Mouse (Mus musculus): Measurements from ENCODE around the gene Gm49510. TPM values are rescaled to one million over a fixed set of nuclear protein-coding genes. Genes with fewer than 3 reads are reported as not detected.

Gm49510 gene
- polyA plus RNA-seq (2016; fragmentation: Nextera tagmentation; extraction: Ambion mirVana), result 0.28 and 0.32 TPM in 2 replicates

DNA sequence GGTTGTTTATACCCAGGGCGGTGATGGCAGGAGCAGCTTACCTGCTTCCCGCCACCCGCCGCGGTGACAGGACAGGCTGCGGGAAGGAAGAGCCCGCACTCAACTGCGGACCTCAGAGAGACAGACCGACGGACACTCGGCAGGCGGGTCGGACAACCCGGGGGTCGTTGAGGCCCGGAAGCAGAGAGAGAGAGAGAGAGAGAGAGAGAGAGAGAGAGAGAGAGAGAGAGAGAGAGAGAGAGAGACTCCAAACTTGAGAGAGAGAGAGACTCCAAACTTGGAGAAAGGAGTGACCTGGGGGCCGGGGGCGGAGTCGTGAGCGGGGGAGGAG, at the start of gene Gm49510:
TSS of gene Gm49510 (plus strand) at position 259 of the 331 bp plus-strand sequence.
- ATAC-seq (ENCODE audit: low FRiP score, low read depth), result no peak
- no peaks in the 10 kb centered on the region for H3K9me3 ChIP-seq
- peak within 1 kb of the TSS; percentile 62 for H3K9ac ChIP-seq
- H3K4me3 ChIP-seq, result peak within 1 kb of the TSS; percentile 51
- H3K4me2 ChIP-seq (replicated peaks), result peak within 1 kb of the TSS; percentile 94
- peaks cover 28% of the 10 kb centered on the region; the same call in 1 of the 2 replicates for H3K4me1 ChIP-seq
- H3K36me3 ChIP-seq, result peaks cover 2% of the 10 kb centered on the region; the same call in 1 of the 2 replicates
- 2% methylated on average over 20 of the region's 20 CpGs for WGBS
- H3K27me3 ChIP-seq (replicated peaks), result peaks cover 22% of the 10 kb centered on the region
- no peak within 1 kb of the TSS for H3K27ac ChIP-seq

DNA sequence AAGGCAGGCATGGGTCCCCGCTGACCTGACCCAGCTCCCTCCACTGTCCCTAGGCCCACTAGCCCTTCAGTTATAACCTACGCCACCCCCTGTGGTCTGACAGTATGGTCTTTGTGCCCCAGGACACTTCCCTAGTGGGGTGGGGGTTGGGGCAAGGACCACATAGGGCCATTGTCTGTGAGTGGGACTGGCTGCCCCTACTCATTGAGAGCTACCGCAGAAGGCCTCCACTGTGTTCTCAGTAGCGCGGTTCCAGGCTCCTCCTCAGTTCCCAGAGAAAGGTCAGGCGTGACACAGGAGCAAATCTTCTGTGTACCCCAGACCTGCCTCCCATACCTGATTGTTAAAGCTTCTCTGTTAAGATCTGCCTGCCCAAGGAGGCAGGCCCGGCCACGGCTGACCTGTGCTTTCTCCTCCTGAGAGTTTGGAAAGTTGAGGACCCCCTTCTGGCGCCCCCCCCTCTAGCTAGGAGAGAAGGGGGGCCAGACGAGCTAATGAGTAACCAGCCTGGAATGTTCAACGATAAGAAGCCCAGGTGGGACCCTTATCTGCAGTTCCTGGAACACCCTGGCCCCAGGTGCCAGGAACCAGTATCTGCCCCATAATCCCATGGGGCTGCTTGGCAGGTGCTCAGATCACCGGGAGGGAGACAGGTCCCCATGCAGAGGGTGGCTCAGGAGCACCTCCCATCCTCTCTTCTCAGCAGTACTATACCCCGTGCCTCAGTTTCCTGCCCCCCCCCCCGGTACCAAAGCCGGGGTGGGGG, 49.2 kb upstream of the Gm49510 start:
- ATAC-seq (ENCODE audit: low FRiP score, low read depth), result no peak
- 67% methylated on average over 15 of the region's 15 CpGs for WGBS
- Histone ChIP-seq H3K4me1 (peaks cover 11% of the 10 kb centered on the region; the same call in 1 of the 2 replicates), H3K9me3 (no peaks in the 10 kb centered on the region), H3K4me3 (no peak overlapping the region), H3K9ac (no peak overlapping the region), H3K27ac (no peak overlapping the region), H3K4me2 (replicated peaks) (no peak overlapping the region), H3K36me3 (no peaks in the 10 kb centered on the region), H3K27me3 (replicated peaks) (peaks cover 10% of the 10 kb centered on the region; the same call in 1 of the 2 replicates)

GRCm38 (mm10) chr15:78850944-78851343, 48.5 kb upstream of the Gm49510 start:
- no peak overlapping the region for H3K4me3 ChIP-seq
- H3K27ac ChIP-seq, result no peak overlapping the region
- no peak overlapping the region for H3K4me2 ChIP-seq (replicated peaks)
- no peaks in the 10 kb centered on the region for H3K9me3 ChIP-seq
- 75% methylated on average over 6 of the region's 6 CpGs for WGBS
- H3K9ac ChIP-seq, result no peak overlapping the region
- no peaks in the 10 kb centered on the region for H3K36me3 ChIP-seq
- H3K27me3 ChIP-seq (replicated peaks), result peaks cover 10% of the 10 kb centered on the region; the same call in 1 of the 2 replicates
- no peak for ATAC-seq (ENCODE audit: low FRiP score, low read depth)
- peaks cover 6% of the 10 kb centered on the region; the same call in 1 of the 2 replicates for H3K4me1 ChIP-seq

DNA sequence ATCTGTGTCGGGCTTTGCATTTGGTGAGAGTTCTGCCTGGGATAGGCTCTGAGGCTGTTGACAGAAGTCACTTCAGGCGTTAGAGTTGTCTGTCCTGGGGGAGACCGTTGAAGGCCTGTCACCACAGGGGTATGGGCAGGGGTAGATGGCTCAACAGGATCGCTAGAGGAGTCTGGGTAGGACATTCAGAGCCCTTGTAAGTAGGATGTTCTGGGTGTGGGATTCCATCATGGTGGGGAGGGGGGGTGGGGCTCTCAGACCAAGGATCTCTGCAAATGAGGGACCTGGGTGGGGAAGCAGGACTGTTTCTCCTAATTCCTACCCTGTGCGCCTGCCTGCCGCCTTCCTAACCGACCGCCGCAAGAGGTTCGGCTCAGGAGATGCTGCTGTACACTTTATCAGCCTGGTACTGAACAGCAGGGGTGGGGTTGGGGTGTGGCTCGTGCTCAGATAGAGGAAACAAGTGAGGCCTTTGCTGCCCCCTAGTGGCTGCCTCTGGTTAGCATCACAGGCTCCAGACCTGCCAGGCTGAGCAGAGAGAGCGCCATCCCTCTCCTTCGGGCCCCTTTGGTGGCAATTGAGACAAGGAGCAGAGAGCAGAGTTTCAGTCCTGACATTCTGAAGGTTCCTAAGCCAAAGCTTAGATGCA, 47.8 kb upstream of the Gm49510 start:
- no peaks in the 10 kb centered on the region for H3K9me3 ChIP-seq
- peak; percentile 57; the same call in 1 of the 2 replicates for ATAC-seq (ENCODE audit: low FRiP score, low read depth)
- H3K4me3 ChIP-seq, result no peak overlapping the region
- no peaks in the 10 kb centered on the region for H3K36me3 ChIP-seq
- H3K4me2 ChIP-seq (replicated peaks), result peak overlapping the region; percentile 40
- 15% methylated on average over 13 of the region's 13 CpGs for WGBS
- no peak overlapping the region for H3K27ac ChIP-seq
- no peak overlapping the region for H3K9ac ChIP-seq
- peaks cover 10% of the 10 kb centered on the region; the same call in 1 of the 2 replicates for H3K27me3 ChIP-seq (replicated peaks)
- H3K4me1 ChIP-seq, result peaks cover 6% of the 10 kb centered on the region; the same call in 1 of the 2 replicates

- Histone ChIP-seq H3K27me3 (replicated peaks) (no peaks in the 10 kb centered on the region), H3K4me2 (replicated peaks) (no peak within 1 kb of the TSS), H3K27ac (no peak within 1 kb of the TSS), H3K4me1 (peaks cover 6% of the 10 kb centered on the region; the same call in 1 of the 2 replicates), H3K36me3 (no peaks in the 10 kb centered on the region), H3K9ac (no peak within 1 kb of the TSS), H3K9me3 (no peaks in the 10 kb centered on the region), H3K4me3 (no peak within 1 kb of the TSS)
- WGBS, result 74% methylated on average over 8 of the region's 8 CpGs
- ATAC-seq (ENCODE audit: low FRiP score, low read depth), result no peak
Observed at GRCm38 (mm10) chr15:78855303-78855965, 44.0 kb upstream of the Gm49510 start, which contains the start of gene Lgals2. Gene Lgals2, minus strand, starts transcription at chr15:78855529.

GRCm38 (mm10) chr15:78857009-78857408, 42.5 kb upstream of the Gm49510 start:
- Histone ChIP-seq H3K36me3 (no peaks in the 10 kb centered on the region), H3K9me3 (no peaks in the 10 kb centered on the region), H3K4me2 (replicated peaks) (no peak overlapping the region), H3K27me3 (replicated peaks) (no peaks in the 10 kb centered on the region), H3K9ac (no peak overlapping the region), H3K4me1 (no peaks in the 10 kb centered on the region), H3K4me3 (no peak overlapping the region), H3K27ac (no peak overlapping the region)
- WGBS, result 84% methylated on average over 7 of the region's 7 CpGs
- no peak for ATAC-seq (ENCODE audit: low FRiP score, low read depth)

DNA sequence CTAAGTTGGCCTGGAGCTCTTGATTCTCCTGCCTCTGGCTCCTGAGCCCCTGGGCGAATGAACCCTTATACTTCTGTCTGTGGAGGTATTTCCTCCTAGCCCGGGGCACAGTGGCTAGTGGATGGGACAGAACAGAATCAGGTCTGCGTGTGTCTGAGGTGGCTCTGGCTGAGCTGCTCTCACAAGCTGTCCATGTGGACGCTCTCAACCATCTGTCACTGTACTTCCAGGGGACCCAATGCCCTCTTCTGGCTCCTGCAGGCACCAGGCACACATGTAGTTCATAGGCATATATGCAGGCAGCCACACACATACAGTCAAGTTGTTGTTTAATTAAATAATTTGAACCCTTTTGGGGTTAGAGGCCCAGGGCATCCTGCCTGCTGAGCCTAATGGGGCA, 40.2 kb upstream of the Gm49510 start:
- WGBS, result 82% methylated on average over 4 of the region's 4 CpGs
- Histone ChIP-seq H3K4me3 (no peak overlapping the region), H3K9me3 (no peaks in the 10 kb centered on the region), H3K4me2 (replicated peaks) (no peak overlapping the region), H3K36me3 (no peaks in the 10 kb centered on the region), H3K27ac (no peak overlapping the region), H3K27me3 (replicated peaks) (no peaks in the 10 kb centered on the region), H3K4me1 (no peaks in the 10 kb centered on the region), H3K9ac (no peak overlapping the region)
- ATAC-seq (ENCODE audit: low FRiP score, low read depth), result no peak

GRCm38 (mm10) chr15:78859714-78860113, 39.8 kb upstream of the Gm49510 start:
- ATAC-seq (ENCODE audit: low FRiP score, low read depth), result no peak
- Histone ChIP-seq H3K4me1 (no peaks in the 10 kb centered on the region), H3K27me3 (replicated peaks) (no peaks in the 10 kb centered on the region), H3K4me2 (replicated peaks) (no peak overlapping the region), H3K9ac (no peak overlapping the region), H3K9me3 (no peaks in the 10 kb centered on the region), H3K36me3 (no peaks in the 10 kb centered on the region), H3K4me3 (no peak overlapping the region), H3K27ac (no peak overlapping the region)
- WGBS, result 81% methylated on average over 6 of the region's 6 CpGs

DNA sequence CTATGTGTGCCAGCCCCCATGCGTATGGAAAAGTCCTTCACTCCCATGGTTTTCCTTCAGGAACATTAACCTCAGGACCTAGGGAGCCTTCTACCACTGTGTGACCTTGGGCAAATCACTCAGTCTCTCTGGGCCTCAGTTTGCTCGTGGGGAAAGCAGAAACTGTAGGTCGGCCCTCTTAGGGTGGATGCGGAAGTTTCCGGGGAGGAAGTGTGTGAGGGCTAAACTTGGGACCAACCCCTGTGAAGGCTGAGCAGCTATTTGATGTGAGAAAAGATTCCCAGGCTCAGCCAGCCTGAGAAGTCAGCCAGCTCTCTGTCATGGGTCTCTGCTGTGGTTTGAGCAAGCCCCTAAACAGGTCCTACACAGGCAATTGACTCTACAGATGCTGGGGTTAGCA, 37.2 kb upstream of the Gm49510 start:
- no peaks in the 10 kb centered on the region for H3K27me3 ChIP-seq (replicated peaks)
- H3K36me3 ChIP-seq, result no peaks in the 10 kb centered on the region
- 93% methylated on average over 5 of the region's 5 CpGs for WGBS
- H3K27ac ChIP-seq, result no peak overlapping the region
- no peak for ATAC-seq (ENCODE audit: low FRiP score, low read depth)
- no peak overlapping the region for H3K9ac ChIP-seq
- no peaks in the 10 kb centered on the region for H3K9me3 ChIP-seq
- H3K4me2 ChIP-seq (replicated peaks), result no peak overlapping the region
- H3K4me1 ChIP-seq, result no peaks in the 10 kb centered on the region
- H3K4me3 ChIP-seq, result no peak overlapping the region

DNA sequence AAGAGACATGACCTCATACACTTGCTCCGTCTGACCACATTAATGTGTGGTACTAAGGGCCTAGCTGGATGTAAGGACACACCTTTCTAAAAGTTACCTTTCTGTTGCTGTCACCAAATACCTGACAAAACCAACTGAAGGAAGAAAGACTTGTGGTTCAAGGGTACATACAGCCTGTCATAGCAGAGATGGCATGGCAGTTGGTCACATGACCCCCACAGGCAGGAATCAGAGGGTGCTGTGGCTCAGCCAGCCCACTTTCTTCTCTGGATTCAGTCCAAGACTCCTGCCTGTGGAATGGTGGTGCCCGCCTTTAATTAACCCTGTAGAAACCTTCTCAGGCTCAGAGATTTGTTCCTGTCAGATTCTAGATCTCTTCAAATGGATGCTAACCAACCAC, 36.3 kb upstream of the Gm49510 start:
- Histone ChIP-seq H3K9me3 (no peaks in the 10 kb centered on the region), H3K27ac (no peak overlapping the region), H3K27me3 (replicated peaks) (no peaks in the 10 kb centered on the region), H3K4me1 (no peaks in the 10 kb centered on the region), H3K4me3 (no peak overlapping the region), H3K4me2 (replicated peaks) (no peak overlapping the region), H3K9ac (no peak overlapping the region), H3K36me3 (no peaks in the 10 kb centered on the region)
- WGBS, result 84% methylated on average over 2 of the region's 2 CpGs
- no peak for ATAC-seq (ENCODE audit: low FRiP score, low read depth)

DNA sequence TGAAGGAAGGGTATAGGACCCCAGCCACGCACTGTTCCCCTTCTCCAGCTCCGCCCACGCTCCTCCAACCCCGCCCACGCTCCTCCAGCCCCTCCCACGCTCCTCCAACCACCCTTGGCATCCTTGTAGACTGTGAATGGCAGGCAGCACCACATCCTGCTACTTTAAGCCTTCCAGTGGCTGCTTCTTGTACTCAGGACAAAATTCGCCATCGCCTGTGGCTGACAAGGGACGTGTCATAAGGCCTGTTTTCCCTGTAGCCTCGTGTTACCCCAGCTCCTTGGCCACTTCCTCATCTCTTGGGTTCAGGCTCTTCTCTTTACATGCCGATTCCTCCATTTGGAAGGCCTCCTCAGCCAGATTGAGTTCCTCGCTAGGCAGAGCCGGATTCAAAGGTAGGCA, 35.6 kb upstream of the Gm49510 start:
- Histone ChIP-seq H3K27ac (no peak overlapping the region), H3K4me2 (replicated peaks) (no peak overlapping the region)
- ATAC-seq (ENCODE audit: low FRiP score, low read depth), result no peak

DNA sequence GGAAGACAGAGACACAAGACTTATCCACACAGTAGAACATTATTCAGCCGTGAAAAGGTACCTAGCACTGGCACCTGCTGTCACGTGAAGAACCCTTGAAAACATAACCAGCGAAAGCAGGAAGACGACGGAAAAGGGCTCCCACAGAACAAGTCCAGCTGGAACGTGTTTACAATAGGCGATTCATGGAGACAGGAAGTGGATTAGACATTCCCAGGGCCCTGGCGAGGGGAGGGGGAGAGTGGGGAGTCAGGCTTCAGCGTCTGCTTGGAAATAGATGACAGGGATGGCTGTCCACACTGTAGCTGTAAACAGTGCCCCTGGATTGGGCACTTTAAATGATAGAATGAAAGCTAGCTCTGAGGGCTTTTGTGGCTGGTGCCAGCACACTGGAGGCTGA, 31.1 kb upstream of the Gm49510 start:
- H3K9me3 ChIP-seq, result no peaks in the 10 kb centered on the region
- H3K36me3 ChIP-seq, result no peaks in the 10 kb centered on the region
- no peak overlapping the region for H3K27ac ChIP-seq
- no peak overlapping the region for H3K9ac ChIP-seq
- peak; percentile 63; the same call in 1 of the 2 replicates for ATAC-seq (ENCODE audit: low FRiP score, low read depth)
- WGBS, result 30% methylated on average over 9 of the region's 9 CpGs
- H3K4me2 ChIP-seq (replicated peaks), result no peak overlapping the region
- H3K27me3 ChIP-seq (replicated peaks), result no peaks in the 10 kb centered on the region
- no peak overlapping the region for H3K4me3 ChIP-seq
- peaks cover 3% of the 10 kb centered on the region; the same call in 1 of the 2 replicates for H3K4me1 ChIP-seq

More for the DNA sequence above, 35.6 kb upstream of the Gm49510 start:
- Histone ChIP-seq H3K9ac (no peak overlapping the region), H3K9me3 (no peaks in the 10 kb centered on the region), H3K27me3 (replicated peaks) (no peaks in the 10 kb centered on the region), H3K36me3 (no peaks in the 10 kb centered on the region), H3K4me3 (no peak overlapping the region), H3K4me1 (peaks cover 3% of the 10 kb centered on the region; the same call in 1 of the 2 replicates)
- WGBS, result 45% methylated on average over 13 of the region's 13 CpGs
